Mouse (Mus musculus): ENCODE results near the gene Gm49630. TPM values are rescaled to one million over a fixed set of nuclear protein-coding genes. Genes with fewer than 3 reads are reported as not detected.
"Not testable (repeated sequence)": the region's sequence is repeated elsewhere in the genome, so short reads cannot be mapped to it uniquely, and the experiment has no call there.

The Gm49630 gene
- not detected in 2 replicates for polyA plus RNA-seq (2014; fragmentation: Nextera tagmentation; extraction: Ambion mirVana)

GRCm38 (mm10) chr17:7371879-7372278, at the start of gene Gm49630:
Gene Gm49630, minus strand, starts transcription at chr17:7371979.
- WGBS, result no CpG with 5 or more reads among the region's 5 CpGs
- not testable (repeated sequence) for DNase-seq (ENCODE audit: low spot score); H3K4me3 ChIP-seq (ENCODE audit: low read depth, low read length); ATAC-seq (replicated peaks; ENCODE audit: low FRiP score, low TSS enrichment, low read depth); H3K4me1 ChIP-seq (replicated peaks; ENCODE audit: control insufficient read depth, insufficient read depth, low read length); H3K27me3 ChIP-seq (replicated peaks; ENCODE audit: control insufficient read depth, insufficient read depth, low read length); H3K27ac ChIP-seq (ENCODE audit: low read depth); H3K9ac ChIP-seq (ENCODE audit: low read length); H3K9me3 ChIP-seq (ENCODE audit: control insufficient read depth, low read length); H3K4me2 ChIP-seq (ENCODE audit: low read length); H3K36me3 ChIP-seq (ENCODE audit: control insufficient read depth, insufficient read depth, low read length)

GRCm38 (mm10) chr17:7420191-7420973, 48.6 kb upstream of the Gm49630 start:
- H3K9ac ChIP-seq (ENCODE audit: low read length); H3K36me3 ChIP-seq (ENCODE audit: control insufficient read depth, insufficient read depth, low read length); H3K4me3 ChIP-seq (ENCODE audit: low read depth, low read length); H3K9me3 ChIP-seq (ENCODE audit: control insufficient read depth, low read length); H3K4me2 ChIP-seq (ENCODE audit: low read length); H3K27ac ChIP-seq (ENCODE audit: low read depth); H3K4me1 ChIP-seq (replicated peaks; ENCODE audit: control insufficient read depth, insufficient read depth, low read length); DNase-seq (ENCODE audit: low spot score); H3K27me3 ChIP-seq (replicated peaks; ENCODE audit: control insufficient read depth, insufficient read depth, low read length): not testable (repeated sequence)
- 0% methylated on average over 1 of the region's 3 CpGs for WGBS
- ATAC-seq (replicated peaks; ENCODE audit: low FRiP score, low TSS enrichment, low read depth), result peak; percentile 75

- not testable (repeated sequence) for H3K4me1 ChIP-seq (replicated peaks; ENCODE audit: control insufficient read depth, insufficient read depth, low read length); H3K27me3 ChIP-seq (replicated peaks; ENCODE audit: control insufficient read depth, insufficient read depth, low read length); H3K9me3 ChIP-seq (ENCODE audit: control insufficient read depth, low read length); H3K27ac ChIP-seq (ENCODE audit: low read depth); DNase-seq (ENCODE audit: low spot score); ATAC-seq (replicated peaks; ENCODE audit: low FRiP score, low TSS enrichment, low read depth); H3K9ac ChIP-seq (ENCODE audit: low read length); H3K4me3 ChIP-seq (ENCODE audit: low read depth, low read length); H3K4me2 ChIP-seq (ENCODE audit: low read length); H3K36me3 ChIP-seq (ENCODE audit: control insufficient read depth, insufficient read depth, low read length)
- 78% methylated on average over 7 of the region's 9 CpGs for WGBS
Measured at GRCm38 (mm10) chr17:7414601-7415310, 43.0 kb upstream of the Gm49630 start.

GRCm38 (mm10) chr17:7413336-7413735, 41.6 kb upstream of the Gm49630 start:
- not testable (repeated sequence) for H3K9ac ChIP-seq (ENCODE audit: low read length); DNase-seq (ENCODE audit: low spot score); H3K4me2 ChIP-seq (ENCODE audit: low read length); H3K27me3 ChIP-seq (replicated peaks; ENCODE audit: control insufficient read depth, insufficient read depth, low read length); H3K4me1 ChIP-seq (replicated peaks; ENCODE audit: control insufficient read depth, insufficient read depth, low read length); H3K36me3 ChIP-seq (ENCODE audit: control insufficient read depth, insufficient read depth, low read length); ATAC-seq (replicated peaks; ENCODE audit: low FRiP score, low TSS enrichment, low read depth); H3K27ac ChIP-seq (ENCODE audit: low read depth); H3K9me3 ChIP-seq (ENCODE audit: control insufficient read depth, low read length); H3K4me3 ChIP-seq (ENCODE audit: low read depth, low read length)
- WGBS, result 71% methylated on average over 8 of the region's 8 CpGs

GRCm38 (mm10) chr17:7399770-7400169, 28.0 kb upstream of the Gm49630 start:
- H3K27me3 ChIP-seq (replicated peaks; ENCODE audit: control insufficient read depth, insufficient read depth, low read length); H3K4me2 ChIP-seq (ENCODE audit: low read length); DNase-seq (ENCODE audit: low spot score); H3K4me1 ChIP-seq (replicated peaks; ENCODE audit: control insufficient read depth, insufficient read depth, low read length); H3K4me3 ChIP-seq (ENCODE audit: low read depth, low read length); H3K27ac ChIP-seq (ENCODE audit: low read depth); H3K36me3 ChIP-seq (ENCODE audit: control insufficient read depth, insufficient read depth, low read length); H3K9ac ChIP-seq (ENCODE audit: low read length); ATAC-seq (replicated peaks; ENCODE audit: low FRiP score, low TSS enrichment, low read depth); H3K9me3 ChIP-seq (ENCODE audit: control insufficient read depth, low read length): not testable (repeated sequence)
- 83% methylated on average over 6 of the region's 6 CpGs for WGBS

GRCm38 (mm10) chr17:7398198-7398847, 26.5 kb upstream of the Gm49630 start:
- DNase-seq (ENCODE audit: low spot score); H3K36me3 ChIP-seq (ENCODE audit: control insufficient read depth, insufficient read depth, low read length); H3K4me2 ChIP-seq (ENCODE audit: low read length); H3K4me3 ChIP-seq (ENCODE audit: low read depth, low read length); H3K27ac ChIP-seq (ENCODE audit: low read depth); ATAC-seq (replicated peaks; ENCODE audit: low FRiP score, low TSS enrichment, low read depth); H3K27me3 ChIP-seq (replicated peaks; ENCODE audit: control insufficient read depth, insufficient read depth, low read length); H3K4me1 ChIP-seq (replicated peaks; ENCODE audit: control insufficient read depth, insufficient read depth, low read length); H3K9me3 ChIP-seq (ENCODE audit: control insufficient read depth, low read length); H3K9ac ChIP-seq (ENCODE audit: low read length): not testable (repeated sequence)
- WGBS, result 78% methylated on average over 6 of the region's 6 CpGs

GRCm38 (mm10) chr17:7397079-7397478, 25.3 kb upstream of the Gm49630 start:
- H3K9ac ChIP-seq (ENCODE audit: low read length); H3K27ac ChIP-seq (ENCODE audit: low read depth); H3K4me3 ChIP-seq (ENCODE audit: low read depth, low read length); H3K27me3 ChIP-seq (replicated peaks; ENCODE audit: control insufficient read depth, insufficient read depth, low read length); H3K9me3 ChIP-seq (ENCODE audit: control insufficient read depth, low read length); ATAC-seq (replicated peaks; ENCODE audit: low FRiP score, low TSS enrichment, low read depth); H3K36me3 ChIP-seq (ENCODE audit: control insufficient read depth, insufficient read depth, low read length); H3K4me1 ChIP-seq (replicated peaks; ENCODE audit: control insufficient read depth, insufficient read depth, low read length); H3K4me2 ChIP-seq (ENCODE audit: low read length); DNase-seq (ENCODE audit: low spot score): not testable (repeated sequence)
- WGBS, result 69% methylated on average over 10 of the region's 13 CpGs

GRCm38 (mm10) chr17:7396288-7396687, 24.5 kb upstream of the Gm49630 start:
- not testable (repeated sequence) for H3K9me3 ChIP-seq (ENCODE audit: control insufficient read depth, low read length); H3K36me3 ChIP-seq (ENCODE audit: control insufficient read depth, insufficient read depth, low read length); H3K4me1 ChIP-seq (replicated peaks; ENCODE audit: control insufficient read depth, insufficient read depth, low read length); H3K4me3 ChIP-seq (ENCODE audit: low read depth, low read length); H3K9ac ChIP-seq (ENCODE audit: low read length); H3K4me2 ChIP-seq (ENCODE audit: low read length); H3K27me3 ChIP-seq (replicated peaks; ENCODE audit: control insufficient read depth, insufficient read depth, low read length); H3K27ac ChIP-seq (ENCODE audit: low read depth); DNase-seq (ENCODE audit: low spot score); ATAC-seq (replicated peaks; ENCODE audit: low FRiP score, low TSS enrichment, low read depth)
- no CpG with 5 or more reads among the region's 2 CpGs for WGBS
